ENCODE assay signal across 15 mouse cellular contexts in genomic region chr14:72027362-72028020, GRCm38 (mm10).
DNase-seq lines count a peak whose midpoint lies in the region; ATAC-seq and TF ChIP-seq lines count a peak whose summit lies in the region.
"Had no signal": no experiment of that assay in that cellular context is flagged by ENCODE, and none has a peak within 500 bp of the region (broad histone marks: within the 10 kb centered on the region; RNA-seq: fewer than 3 reads in every experiment).

No protein-coding gene starts in this region.

- intact Hi-C loops in left cerebral cortex, adult 2 months (cut with DNase I): loop anchor here (1.0 to 2.0 kb wide), 2 partner anchors 160 to 265 kb away; no protein-coding TSS in a partner anchor

- TF ChIP-seq EP300 in heart, postnatal 0 days (IDR thresholded peaks at IDR 0.05; ENCODE audit: low read depth): no peak

- H3K27ac ChIP-seq in heart, postnatal 0 days (ENCODE audit: low read depth): no peak overlapping the region
- H3K27ac ChIP-seq in left cerebral cortex, adult 2 months: no peak overlapping the region
- H3K27ac ChIP-seq in intestine, embryonic 15.5 days: no peak overlapping the region
- H3K27ac ChIP-seq: forebrain, embryonic 15.5 days; liver, embryonic 15.5 days; midbrain, embryonic 10.5 days; stomach, embryonic 15.5 days had no signal

- TF ChIP-seq CTCF in heart, postnatal 0 days (IDR thresholded peaks at IDR 0.05; ENCODE audit: low read depth): peak; percentile 20; the same call in 1 of the 2 replicates
- TF ChIP-seq CTCF in left cerebral cortex, adult 2 months (IDR thresholded peaks at IDR 0.05): peak; percentile 35

- ATAC-seq in heart, postnatal 0 days (ENCODE audit: insufficient read depth, low read depth): no peak
- peak; percentile 65 for ATAC-seq in intestine, embryonic 15.5 days
- ATAC-seq: activated CD4-positive, CD25-positive, alpha-beta regulatory T cell, adult 4 months; forebrain, embryonic 15.5 days had no signal

- 45% methylated on average over 8 of the region's 8 CpGs for WGBS in heart, postnatal 0 days
- WGBS in intestine, embryonic 15.5 days: 49% methylated on average over 8 of the region's 8 CpGs

- no peak overlapping the region for H3K4me2 ChIP-seq in heart, postnatal 0 days (ENCODE audit: low read depth, low read length)
- no peak overlapping the region for H3K4me2 ChIP-seq in intestine, embryonic 15.5 days (replicated peaks)
- H3K4me2 ChIP-seq: forebrain, embryonic 15.5 days; liver, embryonic 15.5 days; stomach, embryonic 15.5 days had no signal

- no peak overlapping the region for H3K9ac ChIP-seq in heart, postnatal 0 days (replicated peaks; ENCODE audit: low read depth, low read length)
- H3K9ac ChIP-seq in intestine, embryonic 15.5 days: no peak overlapping the region
- H3K9ac ChIP-seq: forebrain, embryonic 15.5 days; liver, embryonic 15.5 days; stomach, embryonic 15.5 days had no signal

- no peak for DNase-seq in heart, postnatal 0 days (ENCODE audit: low spot score)
- no peak for DNase-seq in heart, adult 11 months
- DNase-seq in left cerebral cortex, adult 2 months (ENCODE audit: extremely low spot score in 1 of 2, low spot score in 2 of 2): no peak
- no peak for DNase-seq in left cerebral cortex, adult 9 months (ENCODE audit: low spot score in 2 of 2)
- DNase-seq in lung, postnatal 36 days: peak; percentile 19
- DNase-seq in right cerebral cortex, postnatal 10 days (ENCODE audit: low spot score in 2 of 2): no peak
- no peak for DNase-seq in testis, postnatal 14 days (ENCODE audit: low spot score)
- DNase-seq: cerebellum, adult 9-10 months; gastrocnemius, postnatal 14 days had no signal

- H3K36me3 ChIP-seq in heart, postnatal 0 days (replicated peaks; ENCODE audit: control insufficient read depth, insufficient read depth, low read length): no peaks in the 10 kb centered on the region
- H3K36me3 ChIP-seq in intestine, embryonic 15.5 days: no peaks in the 10 kb centered on the region
- H3K36me3 ChIP-seq: forebrain, embryonic 15.5 days; liver, embryonic 15.5 days; midbrain, embryonic 10.5 days; stomach, embryonic 15.5 days had no signal

- H3K27me3 ChIP-seq in heart, postnatal 0 days (ENCODE audit: control insufficient read depth, insufficient read depth, low read length): no peaks in the 10 kb centered on the region
- no peaks in the 10 kb centered on the region for H3K27me3 ChIP-seq in intestine, embryonic 15.5 days (replicated peaks)
- H3K27me3 ChIP-seq: forebrain, embryonic 15.5 days; liver, embryonic 15.5 days; stomach, embryonic 15.5 days had no signal

- H3K4me1 ChIP-seq in heart, postnatal 0 days (ENCODE audit: control insufficient read depth, insufficient read depth): no peaks in the 10 kb centered on the region
- H3K4me1 ChIP-seq in intestine, embryonic 15.5 days (replicated peaks): no peaks in the 10 kb centered on the region
- H3K4me1 ChIP-seq: forebrain, embryonic 15.5 days; liver, embryonic 15.5 days; midbrain, embryonic 10.5 days; stomach, embryonic 15.5 days had no signal

- no peak overlapping the region for H3K4me3 ChIP-seq in heart, postnatal 0 days (ENCODE audit: low read depth, low read length)
- no peak overlapping the region for H3K4me3 ChIP-seq in left cerebral cortex, adult 2 months
- H3K4me3 ChIP-seq in intestine, embryonic 15.5 days (replicated peaks): no peak overlapping the region
- H3K4me3 ChIP-seq: forebrain, embryonic 15.5 days; liver, embryonic 15.5 days; midbrain, embryonic 10.5 days; stomach, embryonic 15.5 days had no signal

- H3K9me3 ChIP-seq in heart, postnatal 0 days (replicated peaks; ENCODE audit: control insufficient read depth, low read length): no peaks in the 10 kb centered on the region
- no peaks in the 10 kb centered on the region for H3K9me3 ChIP-seq in intestine, embryonic 15.5 days
- H3K9me3 ChIP-seq: forebrain, embryonic 15.5 days; liver, embryonic 15.5 days; midbrain, embryonic 10.5 days; stomach, embryonic 15.5 days had no signal
